Mouse (Mus musculus) CD4-positive helper T cell, adult 2 months (primary cell): ENCODE results near the gene Zfp64.

Experiments
- DNase-seq: peaks from one replicate; pipeline ENCODE4 v3.0.0-alpha.2; 2012; ENCODE audit warnings: low read depth, missing footprints, low spot score

Gene Zfp64

GRCm38 (mm10) chr2:168851545-168851944, 103.8 kb downstream of the Zfp64 start:
- DNase-seq: no peak

GRCm38 (mm10) chr2:168848553-168848952, 106.8 kb downstream of the Zfp64 start:
- no peak for DNase-seq

GRCm38 (mm10) chr2:168846180-168846720, 109.1 kb downstream of the Zfp64 start:
- DNase-seq: no peak
